23 mouse cellular contexts compared by ENCODE assay signal in the genomic region with DNA sequence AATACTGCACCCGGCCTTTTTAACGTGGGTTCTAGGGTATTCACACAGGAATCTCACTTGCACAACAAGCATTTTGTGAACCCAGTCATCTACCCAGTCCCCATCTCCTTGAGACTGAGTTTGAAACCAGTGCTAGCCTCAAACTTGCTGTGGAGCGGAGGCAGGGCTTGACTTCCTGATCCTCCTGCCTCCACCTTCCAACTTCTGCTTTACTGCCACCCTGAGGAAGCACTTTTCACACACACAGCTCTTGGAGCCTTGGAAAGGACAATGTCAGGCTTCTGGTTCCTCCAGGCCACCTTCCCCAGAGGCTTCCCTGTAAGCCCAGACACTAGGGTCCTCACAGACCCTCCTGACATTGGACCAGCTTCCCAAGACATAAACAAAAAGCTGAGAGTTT. TPM values are rescaled to one million over a fixed set of nuclear protein-coding genes. Genes with fewer than 3 reads are reported as not detected.
A peak's percentile ranks its signal among the peaks of the same experiment; 100 is the strongest.
DNase-seq lines count a peak whose midpoint lies in the region; ATAC-seq and TF ChIP-seq lines count a peak whose summit lies in the region.
"Had no signal": no experiment of that assay in that cellular context is flagged by ENCODE, and none has a peak within 500 bp of the region (broad histone marks: within the 10 kb centered on the region; RNA-seq: fewer than 3 reads in every experiment).

No protein-coding gene starts in this region.

- no peak for ATAC-seq in intestine, postnatal 0 days
- no peak for ATAC-seq in intestine, embryonic 15.5 days
- ATAC-seq in CD4-positive, CD25-positive, alpha-beta regulatory T cell, adult 4 months: no peak
- ATAC-seq in frontal cortex, adult (ENCODE audit: low TSS enrichment): no peak

- no peak overlapping the region for H3K4me3 ChIP-seq in intestine, postnatal 0 days (ENCODE audit: low read depth, low read length)
- H3K4me3 ChIP-seq in intestine, embryonic 15.5 days (replicated peaks): no peak overlapping the region
- no peak overlapping the region for H3K4me3 ChIP-seq in macrophage (ENCODE audit: inconsistent target)
- H3K4me3 ChIP-seq: embryonic facial prominence, embryonic 12.5 days; heart, embryonic 15.5 days; hindbrain, embryonic 10.5 days; limb, embryonic 12.5 days had no signal

- no peaks in the 10 kb centered on the region for H3K27me3 ChIP-seq in intestine, postnatal 0 days (replicated peaks; ENCODE audit: control insufficient read depth, insufficient read depth, low read length)
- H3K27me3 ChIP-seq in intestine, embryonic 15.5 days (replicated peaks): no peaks in the 10 kb centered on the region
- H3K27me3 ChIP-seq: heart, embryonic 15.5 days had no signal

- no peaks in the 10 kb centered on the region; the same call in 1 of the 2 replicates for H3K4me1 ChIP-seq in intestine, postnatal 0 days (replicated peaks; ENCODE audit: control insufficient read depth, insufficient read depth, low read length)
- peaks cover 12% of the 10 kb centered on the region; the same call in 1 of the 2 replicates for H3K4me1 ChIP-seq in intestine, embryonic 15.5 days (replicated peaks)

- H3K9me3 ChIP-seq in intestine, postnatal 0 days (ENCODE audit: control insufficient read depth): no peaks in the 10 kb centered on the region
- no peaks in the 10 kb centered on the region for H3K9me3 ChIP-seq in intestine, embryonic 15.5 days
- H3K9me3 ChIP-seq: embryonic facial prominence, embryonic 12.5 days; heart, embryonic 15.5 days; hindbrain, embryonic 10.5 days; limb, embryonic 12.5 days had no signal

- H3K9ac ChIP-seq in intestine, postnatal 0 days (ENCODE audit: low read depth, low read length): no peak overlapping the region
- H3K9ac ChIP-seq in intestine, embryonic 15.5 days: no peak overlapping the region
- H3K9ac ChIP-seq: heart, embryonic 15.5 days; limb, embryonic 12.5 days had no signal

- peak; percentile 62 for TF ChIP-seq CTCF in intestine, postnatal 0 days (IDR thresholded peaks at IDR 0.05; ENCODE audit: low read depth)

- 56% methylated on average over 3 of the region's 3 CpGs for whole genome bisulfite sequencing in intestine, postnatal 0 days
- WGBS in intestine, embryonic 15.5 days: 74% methylated on average over 3 of the region's 3 CpGs
- WGBS in macrophage (ENCODE audit: missing documents): 23% methylated on average over 3 of the region's 3 CpGs

- H3K27ac ChIP-seq in intestine, postnatal 0 days (ENCODE audit: low read depth, low read length): no peak overlapping the region
- H3K27ac ChIP-seq in intestine, embryonic 15.5 days: no peak overlapping the region
- H3K27ac ChIP-seq in macrophage: peak overlapping the region; percentile 19
- H3K27ac ChIP-seq: embryonic facial prominence, embryonic 12.5 days; heart, embryonic 15.5 days; hindbrain, embryonic 10.5 days; limb, embryonic 12.5 days had no signal

- H3K36me3 ChIP-seq in intestine, postnatal 0 days (ENCODE audit: control insufficient read depth, insufficient read depth): no peaks in the 10 kb centered on the region
- no peaks in the 10 kb centered on the region for H3K36me3 ChIP-seq in intestine, embryonic 15.5 days
- no peaks in the 10 kb centered on the region for H3K36me3 ChIP-seq in macrophage (ENCODE audit: inconsistent target)
- H3K36me3 ChIP-seq: embryonic facial prominence, embryonic 12.5 days; heart, embryonic 15.5 days; hindbrain, embryonic 10.5 days; limb, embryonic 12.5 days had no signal

- no peak overlapping the region for H3K4me2 ChIP-seq in intestine, postnatal 0 days (replicated peaks; ENCODE audit: low read depth)
- no peak overlapping the region for H3K4me2 ChIP-seq in intestine, embryonic 15.5 days (replicated peaks)
- H3K4me2 ChIP-seq: embryonic facial prominence, embryonic 12.5 days; heart, embryonic 15.5 days; limb, embryonic 12.5 days had no signal

- peak; percentile 48 for DNase-seq in 3T3-L1 (ENCODE audit: low read depth, low spot score)
- peak; percentile 45 for DNase-seq in adipocyte (ENCODE audit: low spot score)
- no peak for DNase-seq in frontal cortex, postnatal 10 days (ENCODE audit: low spot score in 2 of 2)
- DNase-seq: B cell, adult 2 months; cerebellum, adult 2 months; heart, adult 11 months; kidney, postnatal 14 days; lung, postnatal 4 days; midbrain, embryonic 14.5 days; thymus, adult 2 months had no signal

- no peaks in the 10 kb centered on the region for H3K79me2 ChIP-seq in macrophage (ENCODE audit: inconsistent target)

RNA-seq across cellular contexts. Expression of a gene that starts 1.5 kb away (rescaled TPM):
- polyA plus RNA-seq in intestine, postnatal 0 days (2015; fragmentation: Nextera tagmentation; extraction: Ambion mirVana): not detected in 2 replicates
- not detected in 2 replicates for polyA plus RNA-seq in intestine, embryonic 15.5 days (2015; fragmentation: Nextera tagmentation; extraction: Ambion mirVana)
- under 1 TPM in 10 of 26 experiments, not detected in 16; 0.30 to 0.89 (median 0.43) TPM for total RNA-seq in macrophage (2018; cell fraction: chromatin; rRNA removed)
- total RNA-seq in macrophage (2018; cell fraction: cytosol; rRNA removed): under 1 TPM in 4 of 26 experiments, not detected in 22; 0.04 to 0.18 (median 0.12) TPM
- total RNA-seq in macrophage (2018; cell fraction: nucleus; rRNA removed): under 1 TPM in 1 of 26 experiments, not detected in 25; 0.48 TPM
- not detected in 3 replicates for polyA plus RNA-seq in macrophage (2018)
- not detected for polyA plus RNA-seq in CD4-positive, CD25-positive, alpha-beta regulatory T cell, adult 4 months (2017; shearing (Covaris generic))
- polyA plus RNA-seq: forebrain, embryonic 11.5 days; heart, embryonic 15.5 days; hindbrain, embryonic 10.5 days; intestine, embryonic 14.5 days; liver, embryonic 16.5 days; midbrain, embryonic 14.5 days had no signal

RNA-seq across cellular contexts. Expression of a gene that starts 4.0 kb away (rescaled TPM):
- 0.74 and 1.1 TPM in 2 replicates for polyA plus RNA-seq in intestine, postnatal 0 days (2015; fragmentation: Nextera tagmentation; extraction: Ambion mirVana)
- 2.5 and 2.8 TPM in 2 replicates for polyA plus RNA-seq in intestine, embryonic 15.5 days (2015; fragmentation: Nextera tagmentation; extraction: Ambion mirVana)
- 1 to 10 TPM in 18 of 26 experiments, under 1 TPM in 3, not detected in 5; 0.55 to 7.8 (median 2.0) TPM for total RNA-seq in macrophage (2018; cell fraction: chromatin; rRNA removed)
- 1 to 10 TPM in 25 of 26 experiments, under 1 TPM in 1; 0.99 to 8.5 (median 5.8) TPM for total RNA-seq in macrophage (2018; cell fraction: cytosol; rRNA removed)
- 1 to 10 TPM in 23 of 26 experiments, under 1 TPM in 3; 0.54 to 9.1 (median 3.3) TPM for total RNA-seq in macrophage (2018; cell fraction: nucleus; rRNA removed)
- 5.4 to 6.2 TPM (median 5.5 TPM) in 3 replicates for polyA plus RNA-seq in macrophage (2018)
- polyA plus RNA-seq in CD4-positive, CD25-positive, alpha-beta regulatory T cell, adult 4 months (2017; shearing (Covaris generic)): not detected

RNA-seq across cellular contexts. Expression of a gene that starts 14.7 kb away (rescaled TPM):
- polyA plus RNA-seq in intestine, postnatal 0 days (2015; fragmentation: Nextera tagmentation; extraction: Ambion mirVana): 60.3 and 66.2 TPM in 2 replicates
- polyA plus RNA-seq in intestine, embryonic 15.5 days (2015; fragmentation: Nextera tagmentation; extraction: Ambion mirVana): 14.9 and 16.0 TPM in 2 replicates
- 1 to 10 TPM in 15 of 26 experiments, under 1 TPM in 4, not detected in 7; 0.47 to 4.5 (median 2.3) TPM for total RNA-seq in macrophage (2018; cell fraction: chromatin; rRNA removed)
- total RNA-seq in macrophage (2018; cell fraction: cytosol; rRNA removed): 1 to 10 TPM in 15 of 26 experiments, under 1 TPM in 11; 0.43 to 2.4 (median 1.1) TPM
- total RNA-seq in macrophage (2018; cell fraction: nucleus; rRNA removed): 1 to 10 TPM in 17 of 26 experiments, under 1 TPM in 7, not detected in 2; 0.38 to 3.6 (median 1.5) TPM
- polyA plus RNA-seq in macrophage (2018): 0.63 to 0.95 TPM (median 0.86 TPM) in 3 replicates
- polyA plus RNA-seq in CD4-positive, CD25-positive, alpha-beta regulatory T cell, adult 4 months (2017; shearing (Covaris generic)): 1 to 10 TPM; 1.1 to 2.5 TPM

RNA-seq across cellular contexts. Expression of a gene that starts 14.9 kb away (rescaled TPM):
- 35.8 and 40.3 TPM in 2 replicates for polyA plus RNA-seq in intestine, postnatal 0 days (2015; fragmentation: Nextera tagmentation; extraction: Ambion mirVana)
- 61.2 and 67.6 TPM in 2 replicates for polyA plus RNA-seq in intestine, embryonic 15.5 days (2015; fragmentation: Nextera tagmentation; extraction: Ambion mirVana)
- total RNA-seq in macrophage (2018; cell fraction: chromatin; rRNA removed): 100 to 1,000 TPM; 163 to 755 (median 449) TPM
- total RNA-seq in macrophage (2018; cell fraction: cytosol; rRNA removed): 100 to 1,000 TPM in 12 of 26 experiments, 10 to 100 TPM in 14; 65.9 to 135 (median 97.1) TPM
- total RNA-seq in macrophage (2018; cell fraction: nucleus; rRNA removed): 100 to 1,000 TPM; 118 to 294 (median 219) TPM
- 59.6 to 100 TPM (median 69.3 TPM) in 3 replicates for polyA plus RNA-seq in macrophage (2018)
- polyA plus RNA-seq in CD4-positive, CD25-positive, alpha-beta regulatory T cell, adult 4 months (2017; shearing (Covaris generic)): 10 to 100 TPM; 21.8 to 30.5 TPM

RNA-seq across cellular contexts. Expression of a gene that starts 21.0 kb away (rescaled TPM):
- polyA plus RNA-seq in intestine, postnatal 0 days (2015; fragmentation: Nextera tagmentation; extraction: Ambion mirVana): 84.8 and 94.9 TPM in 2 replicates
- polyA plus RNA-seq in intestine, embryonic 15.5 days (2015; fragmentation: Nextera tagmentation; extraction: Ambion mirVana): 52.1 and 63.5 TPM in 2 replicates
- total RNA-seq in macrophage (2018; cell fraction: chromatin; rRNA removed): 100 to 1,000 TPM in 4 of 26 experiments, 10 to 100 TPM in 10, 1 to 10 TPM in 5, under 1 TPM in 5, not detected in 2; 0.43 to 201 (median 48.8) TPM
- 100 to 1,000 TPM in 13 of 26 experiments, 1 to 10 TPM in 12, under 1 TPM in 1; 0.53 to 372 (median 68.0) TPM for total RNA-seq in macrophage (2018; cell fraction: cytosol; rRNA removed)
- total RNA-seq in macrophage (2018; cell fraction: nucleus; rRNA removed): 100 to 1,000 TPM in 13 of 26 experiments, 10 to 100 TPM in 1, 1 to 10 TPM in 11, under 1 TPM in 1; 0.99 to 661 (median 72.9) TPM
- polyA plus RNA-seq in macrophage (2018): 2.6 to 6.4 TPM (median 4.7 TPM) in 3 replicates
- polyA plus RNA-seq in CD4-positive, CD25-positive, alpha-beta regulatory T cell, adult 4 months (2017; shearing (Covaris generic)): under 1 TPM; 0.27 to 0.61 TPM
- total RNA-seq: layer of hippocampus, postnatal 10 days had no signal

Comparison
In these comparisons a context has a peak if more than half of its experiments do, and no peak if none do; other contexts are left out.
1. DNase-seq: peak in 3T3-L1 (single experiment) and adipocyte (single experiment); none in frontal cortex, postnatal 10 days (0 of 2).